Mouse (Mus musculus) testis, adult 2 months (tissue): ENCODE results near the gene Ak1. TPM values are rescaled to one million over a fixed set of nuclear protein-coding genes. Genes with fewer than 3 reads are reported as not detected.

Experiments used
- H3K27ac ChIP-seq: fragments of 200-500 bp; 2 replicates; pipeline ENCODE4 v1.5.1; 2012; ENCODE audit warnings: low read depth, low read length; ENCODE audit not compliant: control insufficient read depth, insufficient read depth
- H3K27me3 ChIP-seq: fragments of 200-500 bp; 2 replicates; pipeline ENCODE4 v1.6.1; 2012; ENCODE audit warnings: mild to moderate bottlenecking, low read length, moderate library complexity; ENCODE audit not compliant: control insufficient read depth, insufficient read depth
- H3K36me3 ChIP-seq: fragments of 200-500 bp; 2 replicates; pipeline ENCODE4 v1.6.1; 2012; ENCODE audit warnings: mild to moderate bottlenecking, low read length; ENCODE audit not compliant: control insufficient read depth, insufficient read depth
- H3K4me1 ChIP-seq: fragments of 200-500 bp; 2 replicates; pipeline ENCODE4 v1.6.1; 2012; ENCODE audit warnings: low read length; ENCODE audit not compliant: control insufficient read depth, insufficient read depth
- H3K4me3 ChIP-seq: fragments of 200-500 bp; 2 replicates; pipeline ENCODE4 v1.5.1; 2012; ENCODE audit warnings: low read depth, mild to moderate bottlenecking, low read length, moderate library complexity, mixed read lengths; ENCODE audit not compliant: control insufficient read depth
- CTCF ChIP-seq: fragments of 200-500 bp; IDR thresholded peaks from 2 replicates; pipeline ENCODE4 v1.5.1; 2012; ENCODE audit warnings: low read depth, mild to moderate bottlenecking, inconsistent platforms, low read length, moderate library complexity; ENCODE audit not compliant: control insufficient read depth, insufficient read depth, insufficient replicate concordance
- POLR2A ChIP-seq: fragments of 200-500 bp; IDR thresholded peaks from 2 replicates; pipeline ENCODE4 v1.6.1; 2012; ENCODE audit warnings: low read depth, mild to moderate bottlenecking, inconsistent platforms, low read length, moderate library complexity; ENCODE audit not compliant: control insufficient read depth
- polyA plus RNA-seq: library from polyadenylated mRNA; depleted of rRNA; stranded (reverse); fragments of >200 nt; gene quantifications from 2 replicates; pipeline ENCODE4 v1.2.3, GENCODE M21; 2012

Ak1 gene
- polyA plus RNA-seq, 1 experiment, result 172 TPM

DNA sequence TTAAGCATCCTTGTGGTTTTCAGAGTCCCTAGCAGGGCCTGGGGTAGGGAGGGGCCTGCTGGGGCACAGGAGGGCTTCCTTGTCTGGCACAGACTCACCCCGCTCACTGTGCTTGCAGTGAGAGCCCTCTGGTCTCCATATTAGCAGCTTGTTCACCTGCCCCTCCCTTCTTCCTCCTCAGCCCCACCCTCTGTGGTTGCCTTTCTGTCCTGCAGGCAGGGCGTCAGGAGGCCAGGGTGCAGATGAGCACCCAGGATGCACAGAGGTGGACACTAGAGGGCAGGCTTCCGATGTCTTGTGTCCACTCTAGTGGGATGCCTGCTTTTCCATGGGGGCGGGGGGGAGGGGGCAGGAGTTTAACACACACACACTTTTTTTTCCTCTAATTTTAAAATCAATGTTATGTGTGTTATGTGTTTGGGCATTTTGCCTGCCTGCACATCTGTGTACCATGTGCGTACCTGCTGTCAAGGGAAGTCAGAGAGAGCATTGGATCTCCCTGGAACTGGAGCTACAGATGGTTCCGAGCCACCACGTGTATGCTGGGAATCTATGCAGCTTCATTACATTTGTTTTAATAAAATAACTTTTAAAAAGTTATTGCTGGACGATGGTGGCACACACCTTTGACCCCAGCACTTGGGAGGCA is 20.0 kb upstream of the Ak1 start:
- TF ChIP-seq POLR2A (no peak), CTCF (peak; percentile 41; the same call in 1 of the 2 replicates)
- Histone ChIP-seq H3K4me3 (no peak overlapping the region), H3K4me1 (peaks cover 7% of the 10 kb centered on the region), H3K27me3 (no peaks in the 10 kb centered on the region), H3K36me3 (no peaks in the 10 kb centered on the region), H3K27ac (no peak overlapping the region)

DNA sequence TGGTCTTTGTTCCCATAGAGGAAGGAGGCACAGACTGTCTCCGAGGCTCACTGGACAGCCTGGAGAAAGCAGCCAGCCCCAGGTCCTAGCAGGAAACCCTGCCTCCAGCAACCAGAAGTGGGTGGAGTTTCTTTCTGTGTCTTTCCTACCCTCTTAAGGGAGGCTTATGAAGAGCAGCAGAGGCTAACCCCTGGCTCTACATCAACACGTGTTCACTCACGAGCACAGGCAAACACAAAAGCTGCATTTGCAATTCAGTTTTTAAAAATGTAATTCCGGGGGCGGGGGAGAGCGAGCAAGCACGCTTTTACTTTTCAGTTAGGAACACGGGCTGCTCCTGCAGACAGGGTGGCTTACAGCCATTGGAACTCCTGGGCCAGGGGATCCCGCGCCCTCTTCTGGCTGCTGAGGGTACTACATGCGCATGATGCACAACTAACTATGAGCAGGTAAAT is 18.9 kb upstream of the Ak1 start:
- no peak for TF ChIP-seq POLR2A
- TF ChIP-seq CTCF, result peak; percentile 97
- peaks cover 17% of the 10 kb centered on the region for H3K4me1 ChIP-seq
- H3K27ac ChIP-seq, result peak overlapping the region; percentile 71; the same call in 1 of the 2 replicates
- H3K27me3 ChIP-seq, result no peaks in the 10 kb centered on the region; the same call in 1 of the 2 replicates
- H3K4me3 ChIP-seq, result peak overlapping the region; percentile 43
- H3K36me3 ChIP-seq, result no peaks in the 10 kb centered on the region

DNA sequence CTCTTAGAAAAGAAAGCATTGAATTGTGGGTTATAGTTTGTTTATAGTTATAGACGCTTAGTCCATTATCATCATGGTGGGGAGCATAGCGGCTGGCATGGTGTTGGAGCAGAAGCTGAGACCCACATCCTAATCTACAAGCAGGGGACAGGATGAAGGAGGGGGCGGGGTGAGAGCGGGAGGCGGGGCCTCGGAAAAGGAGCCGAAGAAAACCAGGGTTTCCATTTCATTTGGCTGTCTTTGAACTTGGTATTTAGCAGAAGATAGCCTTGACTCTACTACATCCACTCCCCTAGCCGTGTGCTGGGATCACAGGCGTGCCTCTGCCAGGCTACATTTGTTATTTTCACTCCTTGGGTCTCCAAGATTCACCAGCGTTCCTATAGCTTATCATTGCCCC is 16.9 kb upstream of the Ak1 start:
- Histone ChIP-seq H3K4me1 (peaks cover 32% of the 10 kb centered on the region), H3K36me3 (no peaks in the 10 kb centered on the region), H3K4me3 (no peak overlapping the region), H3K27me3 (peaks cover 2% of the 10 kb centered on the region; the same call in 1 of the 2 replicates), H3K27ac (no peak overlapping the region)
- TF ChIP-seq POLR2A, result no peak

GRCm38 (mm10) chr2:32606161-32607142 is 15.1 kb upstream of the Ak1 start:
- peak overlapping the region; percentile 17; the same call in 1 of the 2 replicates for H3K27ac ChIP-seq
- H3K36me3 ChIP-seq, result no peaks in the 10 kb centered on the region
- peaks cover 2% of the 10 kb centered on the region; the same call in 1 of the 2 replicates for H3K27me3 ChIP-seq
- peaks cover 35% of the 10 kb centered on the region for H3K4me1 ChIP-seq
- TF ChIP-seq POLR2A, result no peak
- TF ChIP-seq CTCF, result peak; percentile 71; the same call in 1 of the 2 replicates
- H3K4me3 ChIP-seq, result peak overlapping the region; percentile 82

- H3K36me3 ChIP-seq, result no peaks in the 10 kb centered on the region
- H3K4me3 ChIP-seq, result peak overlapping the region; percentile 82
- TF ChIP-seq CTCF (no peak), POLR2A (peak; percentile 40; the same call in 1 of the 2 replicates)
- peak overlapping the region; percentile 83 for H3K27ac ChIP-seq
- H3K27me3 ChIP-seq, result peaks cover 2% of the 10 kb centered on the region; the same call in 1 of the 2 replicates
- peaks cover 42% of the 10 kb centered on the region for H3K4me1 ChIP-seq
These were observed 14.2 kb upstream of the Ak1 start for GRCm38 (mm10) chr2:32607262-32607947.

- Histone ChIP-seq H3K36me3 (no peaks in the 10 kb centered on the region), H3K4me3 (peak overlapping the region; percentile 82), H3K27ac (peak overlapping the region; percentile 90), H3K4me1 (peaks cover 39% of the 10 kb centered on the region), H3K27me3 (peaks cover 2% of the 10 kb centered on the region; the same call in 1 of the 2 replicates)
- no peak for TF ChIP-seq POLR2A
- TF ChIP-seq CTCF, result no peak
These were observed 13.3 kb upstream of the Ak1 start for GRCm38 (mm10) chr2:32608141-32608777.
